Mouse (Mus musculus) naive thymus-derived CD4-positive, alpha-beta T cell, adult 2 months (primary cell): Measurements from ENCODE around the gene Ipp.

ENCODE experiments used
- DNase-seq: peaks from one replicate; pipeline ENCODE4 v3.0.0-alpha.2; 2011; ENCODE audit warnings: low read depth

Gene Ipp

GRCm38 (mm10) chr4:116507425-116508218 is at the start of gene Ipp:
TSS of gene Ipp (plus strand) at chr4:116507549.
- peak; percentile 98 for DNase-seq

GRCm38 (mm10) chr4:116461943-116462342 is 45.4 kb upstream of the Ipp start:
- DNase-seq = no peak

GRCm38 (mm10) chr4:116463231-116464125 is 43.9 kb upstream of the Ipp start:
- peak; percentile 25 for DNase-seq

GRCm38 (mm10) chr4:116464126-116464981 is 43.0 kb upstream of the Ipp start, which contains the start of gene Mast2:
TSS of gene Mast2 (minus strand) at chr4:116464183.
- peak; percentile 83 for DNase-seq

- DNase-seq = no peak
These were observed 26.0 kb upstream of the Ipp start for GRCm38 (mm10) chr4:116481322-116481721.

- DNase-seq = no peak
These were observed 23.9 kb upstream of the Ipp start for GRCm38 (mm10) chr4:116483476-116483875.

- no peak for DNase-seq
These were observed 16.2 kb upstream of the Ipp start for GRCm38 (mm10) chr4:116491119-116491536.

- DNase-seq = no peak
These were observed 15.5 kb upstream of the Ipp start for GRCm38 (mm10) chr4:116491886-116492285.

- no peak for DNase-seq
These were observed 14.9 kb upstream of the Ipp start for GRCm38 (mm10) chr4:116492460-116492859.

- no peak for DNase-seq
These were observed 13.7 kb upstream of the Ipp start for GRCm38 (mm10) chr4:116493646-116494045.

GRCm38 (mm10) chr4:116499978-116500377 is 7.4 kb upstream of the Ipp start:
- DNase-seq = no peak

GRCm38 (mm10) chr4:116506886-116507424 is 394 bp upstream of the Ipp start:
- no peak for DNase-seq

- no peak for DNase-seq
These were observed 23.8 kb downstream of the Ipp start for GRCm38 (mm10) chr4:116531109-116531508.

- no peak for DNase-seq
These were observed 29.0 kb downstream of the Ipp start for GRCm38 (mm10) chr4:116536351-116536750.

GRCm38 (mm10) chr4:116537737-116538136 is 30.4 kb downstream of the Ipp start:
- no peak for DNase-seq

- DNase-seq = no peak
These were observed 43.1 kb downstream of the Ipp start for GRCm38 (mm10) chr4:116550432-116550831.

GRCm38 (mm10) chr4:116553035-116553434 is 45.7 kb downstream of the Ipp start:
- no peak for DNase-seq

GRCm38 (mm10) chr4:116555413-116556300 is 48.3 kb downstream of the Ipp start, which contains the start of gene Tmem69:
TSS of gene Tmem69 (minus strand) at chr4:116555936.
- DNase-seq = peak; percentile 80

- peak; percentile 96 for DNase-seq
These were observed 49.4 kb downstream of the Ipp start for GRCm38 (mm10) chr4:116556561-116557305.
